Mouse (Mus musculus) thymus, adult 2 months (tissue): ENCODE measurements around the gene Larp4.

Experiments used
- CTCF ChIP-seq: fragments of 200-500 bp; IDR thresholded peaks from 2 replicates; pipeline ENCODE4 v1.5.1; 2012; ENCODE audit warnings: mild to moderate bottlenecking, control low read depth, low read length, moderate library complexity, borderline replicate concordance; ENCODE audit not compliant: control insufficient read depth, poor library complexity, insufficient read depth; ENCODE audit errors: extremely low read depth
- POLR2A ChIP-seq: fragments of 200-500 bp; IDR thresholded peaks from 2 replicates; pipeline ENCODE4 v1.6.1; 2012; ENCODE audit warnings: mild to moderate bottlenecking, low read length, control low read depth, moderate library complexity; ENCODE audit not compliant: control insufficient read depth, poor library complexity, insufficient read depth; ENCODE audit errors: extremely low read depth

DNA sequence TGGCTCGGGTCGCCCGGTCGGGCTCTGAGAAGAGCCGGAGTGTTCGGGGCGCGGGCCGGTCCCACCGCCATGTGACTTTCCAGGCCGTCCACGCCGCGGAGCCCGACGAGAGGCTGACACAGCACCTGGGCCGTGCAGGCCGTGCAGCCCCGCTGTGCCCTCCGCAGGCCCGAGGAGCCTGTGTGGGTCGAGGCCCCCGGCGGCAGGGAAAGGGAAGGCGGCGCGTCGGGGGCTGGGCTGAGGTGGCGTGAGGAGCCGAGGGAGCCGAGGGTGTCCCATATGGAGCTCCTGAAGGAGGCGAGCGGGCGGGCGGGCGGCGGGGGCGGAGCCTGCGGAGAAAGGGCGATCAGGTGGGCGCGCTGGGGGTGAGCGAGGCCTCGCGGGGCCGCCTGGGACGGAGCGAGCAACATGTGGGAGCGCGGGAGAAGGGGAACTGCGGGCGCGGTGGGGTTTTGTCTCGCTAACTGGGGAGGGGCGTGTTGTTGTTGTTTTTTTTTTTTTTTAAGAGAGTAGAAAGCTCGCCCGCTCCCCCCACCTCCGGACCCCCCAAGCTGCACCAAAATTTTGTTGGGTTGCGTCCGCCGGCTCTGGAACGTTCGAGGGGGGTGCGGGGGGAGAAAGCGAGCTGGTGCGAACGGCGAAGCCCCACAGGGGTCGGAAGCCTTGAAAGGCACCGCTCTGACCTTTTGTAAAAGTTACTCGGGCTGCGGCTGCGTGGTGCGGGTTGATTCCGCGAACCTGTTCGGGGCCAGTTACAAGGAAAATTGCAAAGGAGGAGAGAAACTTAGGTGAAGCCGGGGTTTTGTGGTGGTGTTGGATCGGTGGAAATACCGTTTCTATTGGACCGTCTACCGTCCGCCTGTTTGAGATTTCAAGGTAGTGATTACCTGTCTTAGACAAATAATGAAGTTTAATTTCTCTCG is 3.4 kb downstream of the Larp4 start:
- no peak for TF ChIP-seq CTCF
- no peak for TF ChIP-seq POLR2A
